Mouse (Mus musculus): ENCODE data around the gene Sec61a2. TPM values are rescaled to one million over a fixed set of nuclear protein-coding genes. Genes with fewer than 3 reads are reported as not detected.

Gene Sec61a2
- polyA plus RNA-seq (2015; fragmentation: Nextera tagmentation; extraction: Ambion mirVana): 35.4 and 50.6 TPM in 2 replicates

GRCm38 (mm10) chr2:5894843-5895570 lies at the start of gene Sec61a2:
Gene Sec61a2, minus strand, starts transcription at chr2:5895432.

GRCm38 (mm10) chr2:5942416-5943032 lies 47.3 kb upstream of the Sec61a2 start, which contains the start of gene Dhtkd1:
Gene Dhtkd1, minus strand, starts transcription at chr2:5942792.

GRCm38 (mm10) chr2:5862834-5863233 lies 32.4 kb downstream of the Sec61a2 start, which contains the start of gene Gm13199:
Gene Gm13199, minus strand, starts transcription at chr2:5862934.

GRCm38 (mm10) chr2:5844873-5845631 lies 50.2 kb downstream of the Sec61a2 start, which contains the start of the genes Nudt5 and Cdc123:
Gene Nudt5, plus strand, starts transcription at chr2:5845019.
Gene Cdc123, minus strand, starts transcription at chr2:5845164.

Other genes starting within 250 kb of the Sec61a2 start
- 2.9 and 3.1 TPM in 2 replicates for gene Camk1d, start 180.9 kb downstream of the Sec61a2 start, polyA plus RNA-seq (2015; fragmentation: Nextera tagmentation; extraction: Ambion mirVana)
- 27.6 and 32.5 TPM in 2 replicates for gene Nudt5, start 50.4 kb downstream of the Sec61a2 start, polyA plus RNA-seq (2015; fragmentation: Nextera tagmentation; extraction: Ambion mirVana)
- 171 and 192 TPM in 2 replicates for gene Cdc123, start 50.3 kb downstream of the Sec61a2 start, polyA plus RNA-seq (2015; fragmentation: Nextera tagmentation; extraction: Ambion mirVana)
- gene Gm13199, start 32.5 kb downstream of the Sec61a2 start, polyA plus RNA-seq (2015; fragmentation: Nextera tagmentation; extraction: Ambion mirVana): 0.98 and 0.99 TPM in 2 replicates
- gene Dhtkd1, start 47.4 kb upstream of the Sec61a2 start, polyA plus RNA-seq (2015; fragmentation: Nextera tagmentation; extraction: Ambion mirVana): 1.1 and 3.5 TPM in 2 replicates
- gene Upf2, start 56.0 kb upstream of the Sec61a2 start, polyA plus RNA-seq (2015; fragmentation: Nextera tagmentation; extraction: Ambion mirVana): 6.1 and 7.0 TPM in 2 replicates
- gene Proser2, start 234.8 kb upstream of the Sec61a2 start, polyA plus RNA-seq (2015; fragmentation: Nextera tagmentation; extraction: Ambion mirVana): 10.3 and 18.9 TPM in 2 replicates